Mouse (Mus musculus): ENCODE measurements around the gene Hoxa3.

DNA sequence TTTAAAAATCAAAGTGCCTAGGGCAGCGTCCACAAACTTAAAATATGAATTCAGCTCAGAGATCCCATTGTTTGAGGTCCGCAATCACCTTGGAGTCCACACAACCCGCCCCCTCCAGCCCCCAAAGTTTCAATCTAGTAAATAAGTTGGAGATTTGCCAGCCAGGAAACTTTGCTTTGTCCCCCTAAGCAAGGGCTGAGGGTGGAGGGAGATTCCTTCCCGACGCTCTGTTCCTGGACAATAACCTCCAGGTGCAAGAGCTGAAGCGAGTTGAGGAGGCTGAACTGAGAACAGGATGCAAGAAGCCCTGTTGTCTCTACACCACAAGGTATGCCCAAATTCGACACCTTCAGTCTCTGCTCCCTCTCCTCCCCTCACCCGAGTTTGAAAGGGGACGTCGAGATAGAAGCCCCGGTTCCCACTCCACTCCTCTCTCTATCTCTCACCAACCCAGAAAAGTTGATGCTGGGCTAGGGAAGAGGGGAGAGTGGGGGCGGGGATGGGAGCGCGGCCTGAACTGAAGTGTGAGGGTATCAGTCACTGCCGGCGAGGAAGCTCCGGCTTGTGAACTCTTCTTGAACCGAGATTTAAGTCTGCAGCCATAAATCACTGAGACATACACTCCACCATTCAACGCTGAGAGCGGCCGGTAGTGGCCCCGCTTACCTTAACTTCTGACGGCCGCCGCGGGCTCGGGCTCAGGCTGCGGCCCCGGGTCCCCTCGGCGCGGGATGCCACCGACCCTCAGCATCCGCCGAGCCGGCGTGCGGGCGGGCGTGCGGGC lies 38.0 kb downstream of the Hoxa3 start:
- TF ChIP-seq TAL1 (IDR thresholded peaks at IDR 0.05; ENCODE audit: low read length) (no peak), GATA1 (IDR thresholded peaks at IDR 0.05; ENCODE audit: low read length) (no peak)

Data from erythroblast, embryonic 14.5 days (primary cell).